Mouse (Mus musculus) urinary bladder, postnatal 10 days (tissue): ENCODE results near the gene Pigm.

Source experiments
- DNase-seq: peaks from one replicate; pipeline ENCODE4 v3.0.0; 2022; ENCODE audit warnings: low spot score

Gene Pigm

GRCm38 (mm10) chr1:172414231-172414585, 37.9 kb downstream of the Pigm start:
- no peak for DNase-seq

- DNase-seq = no peak
Measured at GRCm38 (mm10) chr1:172415061-172415460, 38.7 kb downstream of the Pigm start.

GRCm38 (mm10) chr1:172418173-172418572, 41.8 kb downstream of the Pigm start:
- DNase-seq = no peak

- DNase-seq = no peak
Measured at GRCm38 (mm10) chr1:172418642-172419041, 42.3 kb downstream of the Pigm start.

- DNase-seq = no peak
Measured at GRCm38 (mm10) chr1:172420181-172420580, 43.8 kb downstream of the Pigm start.

GRCm38 (mm10) chr1:172423393-172423792, 47.0 kb downstream of the Pigm start:
- DNase-seq = no peak

GRCm38 (mm10) chr1:172426419-172426818, 50.1 kb downstream of the Pigm start:
- no peak for DNase-seq

GRCm38 (mm10) chr1:172427841-172428240, 51.5 kb downstream of the Pigm start:
- DNase-seq = no peak

- DNase-seq = no peak
Measured at GRCm38 (mm10) chr1:172428614-172429013, 52.3 kb downstream of the Pigm start.

GRCm38 (mm10) chr1:172430731-172431220, 54.4 kb downstream of the Pigm start:
- DNase-seq = no peak

- DNase-seq = no peak
Measured at GRCm38 (mm10) chr1:172431836-172432586, 55.7 kb downstream of the Pigm start.

- no peak for DNase-seq
Measured at GRCm38 (mm10) chr1:172432587-172432955, 56.2 kb downstream of the Pigm start.

GRCm38 (mm10) chr1:172433012-172433850, 56.9 kb downstream of the Pigm start:
- DNase-seq = no peak
